Mouse (Mus musculus) brain, embryonic 14.5 days (tissue): ENCODE data around the gene Oas1d. TPM values are rescaled to one million over a fixed set of nuclear protein-coding genes. Genes with fewer than 3 reads are reported as not detected.
"Not testable (repeated sequence)": the region's sequence is repeated elsewhere in the genome, so short reads cannot be mapped to it uniquely, and the experiment has no call there.

Source experiments
- DNase-seq: peaks from one replicate; pipeline ENCODE4 v3.0.0-alpha.2; 2011; ENCODE audit warnings: low read depth
- CTCF ChIP-seq: fragments of 200-500 bp; IDR thresholded peaks from 2 replicates; pipeline ENCODE4 v1.5.1; 2012; ENCODE audit warnings: inconsistent platforms, mild to moderate bottlenecking, moderate library complexity, borderline replicate concordance; ENCODE audit not compliant: insufficient read depth, insufficient read length; ENCODE audit errors: extremely low read depth
- POLR2A ChIP-seq: fragments of 200-500 bp; IDR thresholded peaks from 2 replicates; pipeline ENCODE4 v1.6.1; 2012; ENCODE audit warnings: mild to moderate bottlenecking, inconsistent platforms, borderline replicate concordance; ENCODE audit not compliant: poor library complexity, insufficient read depth, insufficient read length, severe bottlenecking; ENCODE audit errors: extremely low read depth
- polyA plus RNA-seq: library from polyadenylated mRNA; depleted of rRNA; stranded (reverse); fragments of >200 nt; gene quantifications from 2 replicates; pipeline ENCODE4 v1.2.3, GENCODE M21; 2012

Gene Oas1d
- polyA plus RNA-seq, 1 experiment, result not detected

- no peak for TF ChIP-seq CTCF
- no peak for TF ChIP-seq POLR2A
- DNase-seq, result no peak
These were observed 6.0 kb downstream of the Oas1d start for GRCm38 (mm10) chr5:120920296-120920695.

DNA sequence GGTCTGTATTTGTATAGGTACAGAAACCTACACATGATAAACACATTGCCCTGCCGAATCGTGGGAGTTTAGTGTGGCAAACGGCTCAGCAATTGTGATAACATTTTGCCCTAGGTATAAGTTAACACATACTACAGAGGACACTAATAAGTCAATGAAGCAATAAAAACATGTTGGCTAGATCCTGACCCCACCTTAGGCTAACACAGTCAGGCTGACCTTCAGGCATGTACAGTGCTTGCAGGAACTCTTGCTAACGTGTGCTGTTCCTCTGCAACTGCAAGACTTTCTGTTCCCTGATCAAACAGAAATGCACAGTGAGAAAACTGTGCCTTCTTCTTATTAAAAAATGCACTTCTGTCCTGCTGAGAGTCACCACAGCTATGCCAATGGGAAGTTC lies 9.6 kb downstream of the Oas1d start:
- no peak for TF ChIP-seq CTCF
- TF ChIP-seq POLR2A, result no peak

GRCm38 (mm10) chr5:120924520-120924919 lies 10.2 kb downstream of the Oas1d start:
- not testable (repeated sequence) for DNase-seq

More for the DNA sequence above, 9.6 kb downstream of the Oas1d start:
- DNase-seq, result no peak

DNA sequence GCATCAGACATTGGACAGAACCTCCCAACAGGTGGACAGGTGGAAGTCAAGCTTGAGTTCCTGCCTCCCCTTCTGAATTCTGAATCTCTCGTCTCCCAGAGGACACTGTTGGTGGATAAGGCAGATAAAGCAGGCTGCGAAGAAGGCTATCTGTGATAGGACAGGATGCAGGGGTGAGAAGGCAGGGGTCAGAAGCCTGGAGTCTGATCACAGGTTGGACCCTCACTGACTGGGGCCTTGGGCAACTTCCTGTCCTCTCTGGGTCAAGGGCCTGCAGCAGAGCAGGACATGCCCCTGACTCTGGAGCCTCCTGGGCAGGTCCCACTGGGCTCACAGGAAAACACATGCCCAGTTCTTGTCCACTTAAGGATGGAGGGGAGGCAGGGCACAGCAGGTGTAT lies 12.0 kb downstream of the Oas1d start:
- not testable (repeated sequence) for DNase-seq

GRCm38 (mm10) chr5:120927036-120927435 lies 12.7 kb downstream of the Oas1d start:
- TF ChIP-seq CTCF (peak; percentile 43; the same call in 1 of the 2 replicates), POLR2A (no peak)
- DNase-seq, result no peak

DNA sequence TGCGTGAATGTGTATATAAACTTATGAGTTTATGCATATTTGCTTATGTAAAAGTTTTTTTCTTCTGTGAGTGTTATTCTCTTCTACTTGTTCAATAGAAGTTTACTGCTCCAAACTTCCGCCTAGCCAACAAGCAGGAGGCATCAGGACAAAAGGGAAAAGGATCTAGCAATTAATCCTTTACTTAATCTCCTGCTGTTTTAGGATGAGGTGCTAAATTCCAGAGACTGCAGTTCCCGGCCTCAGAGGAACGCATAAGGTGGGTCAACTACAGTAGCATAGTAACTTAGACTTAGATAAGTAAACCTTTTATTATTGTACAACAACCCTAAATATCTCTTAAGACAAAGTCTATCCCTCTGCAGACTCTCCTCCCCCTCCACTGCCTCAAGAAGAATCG lies 19.6 kb downstream of the Oas1d start:
- TF ChIP-seq POLR2A (no peak), CTCF (no peak)
- DNase-seq, result no peak

DNA sequence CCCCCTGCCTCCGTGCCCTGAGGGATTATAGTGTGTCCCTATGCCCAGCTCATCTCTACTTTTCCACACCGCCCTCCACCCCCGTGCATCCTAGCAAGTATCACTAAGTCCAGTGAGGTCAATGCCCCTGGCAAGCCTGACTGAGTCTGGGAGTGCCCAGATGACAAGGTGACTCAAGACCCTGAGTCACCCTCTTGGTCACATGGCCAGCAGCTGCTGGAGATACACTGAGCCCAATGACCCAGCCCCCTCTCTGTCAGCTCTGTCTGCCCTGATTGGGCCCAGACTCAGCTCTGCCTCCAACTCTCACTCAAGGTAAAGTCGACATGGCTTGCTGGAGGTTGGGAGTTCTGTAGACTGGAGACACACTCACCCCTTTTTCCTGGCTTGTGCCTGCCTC lies 23.5 kb downstream of the Oas1d start:
- no peak for DNase-seq
- no peak for TF ChIP-seq POLR2A
- TF ChIP-seq CTCF, result no peak

DNA sequence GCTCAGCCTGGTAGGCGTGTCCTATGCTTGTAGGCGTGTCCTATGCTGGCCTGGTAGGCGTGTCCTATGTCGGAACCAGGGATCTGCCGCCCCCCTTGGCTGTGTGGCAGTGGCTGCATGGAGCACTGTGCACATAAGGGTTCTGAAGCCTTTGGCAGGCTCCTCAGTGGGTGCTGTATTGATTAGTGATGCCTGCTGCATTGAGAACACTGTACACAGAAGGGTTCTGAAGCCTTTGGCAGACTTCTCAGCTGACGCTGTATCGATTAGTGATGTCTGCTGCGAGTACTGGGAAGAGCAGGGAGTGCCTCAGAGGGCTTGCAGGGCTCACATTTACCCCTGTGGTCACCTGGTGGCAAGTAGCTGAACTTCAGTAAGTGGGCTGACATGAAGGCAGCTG lies 24.2 kb downstream of the Oas1d start:
- no peak for TF ChIP-seq POLR2A
- no peak for TF ChIP-seq CTCF
- DNase-seq, result peak; percentile 18

DNA sequence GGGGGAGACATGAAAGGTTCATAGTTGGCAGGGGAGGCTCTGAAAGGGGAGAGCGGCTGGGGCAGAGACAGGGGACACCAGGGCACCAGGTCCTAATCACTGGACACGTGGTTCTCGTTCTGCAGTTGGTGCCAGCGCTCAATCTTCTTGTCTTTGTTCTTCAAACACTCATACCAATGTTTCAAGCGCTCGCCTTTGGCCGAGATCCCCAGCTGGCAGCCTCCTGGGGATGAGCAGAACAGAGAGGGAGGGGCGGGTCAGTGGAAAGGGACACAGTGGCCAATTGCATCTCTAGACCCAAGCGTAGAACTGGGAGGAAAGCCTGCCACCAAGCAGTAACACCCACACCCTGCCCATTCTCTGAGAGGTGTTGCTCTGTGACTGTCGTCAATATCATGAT lies 27.7 kb downstream of the Oas1d start:
- DNase-seq, result no peak
- no peak for TF ChIP-seq CTCF
- no peak for TF ChIP-seq POLR2A

- no peak for DNase-seq
- TF ChIP-seq POLR2A (no peak), CTCF (no peak)
These were observed 38.0 kb downstream of the Oas1d start for GRCm38 (mm10) chr5:120952242-120952770.

GRCm38 (mm10) chr5:120953974-120954373 lies 39.6 kb downstream of the Oas1d start:
- peak; percentile 73 for DNase-seq
- TF ChIP-seq POLR2A (no peak), CTCF (peak; percentile 92)

GRCm38 (mm10) chr5:120961004-120961403 lies 46.7 kb downstream of the Oas1d start:
- no peak for DNase-seq
- TF ChIP-seq CTCF (no peak), POLR2A (no peak)

- no peak for TF ChIP-seq CTCF
- TF ChIP-seq POLR2A, result no peak
- no peak for DNase-seq
These were observed 51.8 kb downstream of the Oas1d start for GRCm38 (mm10) chr5:120966156-120966555.
